Mouse (Mus musculus) myocyte (in vitro differentiated cells): ENCODE measurements around the gene Stat6.

ENCODE experiments used
- E2F4 ChIP-seq: IDR thresholded peaks from one replicate; pipeline ENCODE4 v1.6.1; 2011; ENCODE audit warnings: mild to moderate bottlenecking, control low read depth, moderate library complexity; ENCODE audit not compliant: insufficient read depth
- MAX ChIP-seq: IDR thresholded peaks from one replicate; pipeline ENCODE4 v1.6.1; 2011; ENCODE audit warnings: low read depth, mild to moderate bottlenecking, control low read depth
- MYOD1 ChIP-seq, 3 experiments: IDR thresholded peaks; one replicate each; pipeline ENCODE4 v1.6.1; 2011; ENCODE audit warnings: control low read depth in 2 of 3, low read depth in 2 of 3, mild to moderate bottlenecking in 2 of 3, moderate library complexity in 1 of 3; ENCODE audit not compliant: insufficient read length in 2 of 3, control insufficient read depth in 1 of 3
- POLR2A ChIP-seq: IDR thresholded peaks from one replicate; pipeline ENCODE4 v1.6.1; 2011; ENCODE audit warnings: low read depth, mild to moderate bottlenecking, control low read depth, moderate library complexity; ENCODE audit not compliant: insufficient read length
- SRF ChIP-seq: IDR thresholded peaks from one replicate; pipeline ENCODE4 v1.6.1; 2011; ENCODE audit warnings: low read depth; ENCODE audit not compliant: control insufficient read depth, insufficient read length
- TCF12 ChIP-seq: IDR thresholded peaks from one replicate; pipeline ENCODE4 v1.6.1; 2011; ENCODE audit warnings: mild to moderate bottlenecking, control low read depth; ENCODE audit not compliant: poor library complexity, insufficient read depth, severe bottlenecking

GRCm38 (mm10) chr10:127641861-127642771 lies 670 bp upstream of the Stat6 start:
- TF ChIP-seq E2F4 (no peak), MAX (no peak), SRF (no peak), TCF12 (no peak), POLR2A (no peak), MYOD1 (IDR thresholded peaks at IDR 0.05; ENCODE audit: control insufficient read depth in 1 of 3, insufficient read length in 2 of 3, low read depth in 2 of 3) (no peak)
